Mouse (Mus musculus) forebrain, embryonic 12.5 days (tissue): ENCODE measurements around the gene Stab1. TPM values are rescaled to one million over a fixed set of nuclear protein-coding genes. Genes with fewer than 3 reads are reported as not detected.

ENCODE experiments used
- ATAC-seq: fragments of 200-750 bp; cut with Nextera tagmentation; 2 replicates; pipeline ENCODE4 v1.8.0; 2017; ENCODE audit warnings: moderate TSS enrichment; ENCODE audit not compliant: low FRiP score
- H3K27ac ChIP-seq: fragments of 300-500 bp; sonication (generic); 2 replicates; pipeline ENCODE4 v1.5.1; 2016; ENCODE audit warnings: mild to moderate bottlenecking
- H3K27me3 ChIP-seq: fragments of 300-500 bp; sonication (generic); 2 replicates; pipeline ENCODE4 v1.6.1; 2016; ENCODE audit warnings: mild to moderate bottlenecking
- H3K36me3 ChIP-seq: fragments of 300-500 bp; sonication (generic); replicated peaks from 2 replicates; pipeline ENCODE4 v1.6.1; 2016; ENCODE audit warnings: mild to moderate bottlenecking
- H3K4me1 ChIP-seq: fragments of 300-500 bp; sonication (generic); 2 replicates; pipeline ENCODE4 v1.6.1; 2016
- H3K4me2 ChIP-seq: fragments of 300-500 bp; sonication (generic); 2 replicates; pipeline ENCODE4 v1.6.1; 2016; ENCODE audit warnings: mild to moderate bottlenecking, moderate library complexity
- H3K4me3 ChIP-seq: fragments of 300-500 bp; sonication (generic); replicated peaks from 2 replicates; pipeline ENCODE4 v1.5.1; 2016; ENCODE audit warnings: mild to moderate bottlenecking
- H3K9ac ChIP-seq: fragments of 300-500 bp; sonication (generic); 2 replicates; pipeline ENCODE4 v1.6.1; 2016; ENCODE audit warnings: mild to moderate bottlenecking
- H3K9me3 ChIP-seq: fragments of 300-500 bp; sonication (generic); 2 replicates; pipeline ENCODE4 v1.6.1; 2016
- WGBS: fragments of 180-500 bp; shearing (Covaris S2); methylation state at CpG from one replicate; pipeline ENCODE4 v1.1.7; 2016; 5-methylcytosine and 5-hydroxymethylcytosine counted together
- polyA plus RNA-seq: library from polyadenylated mRNA; unstranded; fragments of >200 nt; fragmentation: Nextera tagmentation; extraction: Ambion mirVana; gene quantifications from 2 replicates; pipeline ENCODE4 v1.2.1, GENCODE M21; 2016

Gene Stab1
- polyA plus RNA-seq, 1 experiment from 2014 or later, result 23.1 TPM

DNA sequence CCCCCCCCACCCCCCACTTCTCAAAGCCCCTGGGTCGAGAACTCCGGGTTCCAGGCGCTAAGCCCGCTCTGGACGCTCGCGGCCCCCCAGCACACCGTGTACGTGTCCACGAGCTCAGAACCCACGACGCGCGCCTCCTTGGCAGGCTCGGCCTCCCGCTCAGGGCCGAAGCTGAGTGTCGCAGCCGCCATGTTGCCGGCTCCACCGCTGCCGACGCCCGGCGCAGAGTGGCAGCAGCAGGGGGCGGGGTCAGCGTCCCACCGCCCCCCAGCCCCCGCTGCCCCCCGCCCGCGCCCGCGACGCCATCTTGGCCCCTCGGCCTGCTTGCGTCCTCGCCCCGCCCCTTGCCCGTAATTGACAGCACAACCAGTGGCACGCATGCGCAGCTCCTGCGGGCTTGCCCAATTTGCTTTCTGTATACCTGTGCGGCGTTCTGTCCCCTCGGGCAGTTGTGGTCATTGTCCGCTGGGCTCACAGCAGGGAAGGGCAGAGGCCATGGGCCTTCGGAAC, 38.1 kb upstream of the Stab1 start:
- WGBS, result under 1% methylated on average over 48 of the region's 48 CpGs
- peak overlapping the region; percentile 72 for H3K4me2 ChIP-seq
- peaks cover 24% of the 10 kb centered on the region for H3K4me1 ChIP-seq
- H3K27me3 ChIP-seq, result peaks cover 3% of the 10 kb centered on the region; the same call in 1 of the 2 replicates
- peak overlapping the region; percentile 74 for H3K4me3 ChIP-seq
- H3K36me3 ChIP-seq, result peaks cover 30% of the 10 kb centered on the region
- H3K9ac ChIP-seq, result peak overlapping the region; percentile 90
- peak overlapping the region; percentile 89 for H3K27ac ChIP-seq
- H3K9me3 ChIP-seq, result no peaks in the 10 kb centered on the region
- peak; percentile 85 for ATAC-seq

DNA sequence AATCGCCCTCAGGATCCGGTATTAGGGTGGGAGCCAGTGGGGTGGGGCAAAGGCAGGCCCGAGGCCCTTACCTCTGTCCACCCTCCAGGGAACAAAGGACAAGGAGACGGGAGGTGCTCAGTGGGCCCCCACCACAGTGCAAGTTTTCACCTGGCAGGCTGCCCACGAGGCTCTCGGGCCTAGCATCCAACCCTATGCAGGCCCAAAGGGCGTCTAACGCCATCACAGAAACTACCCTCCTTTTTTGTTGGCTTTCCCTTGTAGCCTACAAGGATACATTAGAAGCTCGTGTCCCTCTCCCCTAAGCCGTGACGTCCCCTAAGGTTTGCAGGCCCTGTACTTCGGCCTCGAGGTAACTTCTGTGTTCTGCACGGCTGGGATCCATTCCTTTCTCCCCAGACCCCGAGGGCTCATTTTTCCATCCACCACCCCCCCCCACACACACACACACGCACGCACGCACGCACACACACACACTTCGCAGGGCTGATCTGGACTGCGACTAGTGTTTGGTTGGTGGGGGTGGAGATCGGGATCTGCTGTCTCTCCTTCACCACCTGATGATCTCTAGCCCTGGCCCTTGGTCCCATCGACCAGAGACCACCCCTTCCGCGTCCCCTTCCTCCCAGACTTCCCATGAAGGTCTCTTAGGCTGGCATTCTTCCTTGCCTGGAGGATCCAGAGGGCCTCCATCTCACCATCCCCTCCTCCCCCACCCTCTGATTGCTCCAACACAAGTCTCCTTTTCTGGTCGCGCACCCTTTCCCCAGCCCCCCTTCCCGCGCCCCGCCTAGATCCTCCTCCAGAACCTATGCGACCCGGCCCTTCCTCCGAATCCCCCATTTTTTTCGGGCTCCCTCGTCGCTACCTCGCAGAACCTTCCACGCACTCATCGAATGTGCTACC, 37.4 kb upstream of the Stab1 start:
- WGBS, result 2% methylated on average over 39 of the region's 39 CpGs
- H3K27me3 ChIP-seq, result peaks cover 3% of the 10 kb centered on the region; the same call in 1 of the 2 replicates

DNA sequence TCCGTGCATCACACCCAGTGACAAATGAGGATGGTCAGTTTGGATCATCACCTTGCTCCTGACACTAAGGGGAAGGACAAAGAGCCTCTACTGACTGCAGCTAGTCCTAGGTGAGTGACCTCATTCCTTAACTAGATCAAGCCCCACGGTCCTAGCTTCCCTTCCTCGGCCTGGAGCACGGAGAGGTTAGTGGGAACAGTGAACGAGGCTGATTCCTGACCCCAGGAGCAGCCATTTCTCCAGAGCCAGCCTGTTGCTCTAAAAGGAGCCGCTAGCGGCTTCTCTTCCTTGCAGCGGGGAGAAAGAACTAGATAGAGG, 36.8 kb upstream of the Stab1 start:
- 31% methylated on average over 8 of the region's 8 CpGs for WGBS
- Histone ChIP-seq H3K27me3 (peaks cover 3% of the 10 kb centered on the region; the same call in 1 of the 2 replicates), H3K27ac (peak overlapping the region; percentile 89), H3K36me3 (peaks cover 43% of the 10 kb centered on the region), H3K9me3 (no peaks in the 10 kb centered on the region), H3K9ac (peak overlapping the region; percentile 90), H3K4me3 (peak overlapping the region; percentile 74), H3K4me2 (peak overlapping the region; percentile 72), H3K4me1 (peaks cover 24% of the 10 kb centered on the region)
- peak; percentile 10; the same call in 1 of the 2 replicates for ATAC-seq

More for the DNA sequence above, 37.4 kb upstream of the Stab1 start:
- peak; percentile 68 for ATAC-seq
- H3K36me3 ChIP-seq, result peaks cover 37% of the 10 kb centered on the region
- peak overlapping the region; percentile 74 for H3K4me3 ChIP-seq
- H3K4me1 ChIP-seq, result peaks cover 24% of the 10 kb centered on the region
- H3K9me3 ChIP-seq, result no peaks in the 10 kb centered on the region
- H3K9ac ChIP-seq, result peak overlapping the region; percentile 90
- H3K27ac ChIP-seq, result peak overlapping the region; percentile 89
- H3K4me2 ChIP-seq, result peak overlapping the region; percentile 72

DNA sequence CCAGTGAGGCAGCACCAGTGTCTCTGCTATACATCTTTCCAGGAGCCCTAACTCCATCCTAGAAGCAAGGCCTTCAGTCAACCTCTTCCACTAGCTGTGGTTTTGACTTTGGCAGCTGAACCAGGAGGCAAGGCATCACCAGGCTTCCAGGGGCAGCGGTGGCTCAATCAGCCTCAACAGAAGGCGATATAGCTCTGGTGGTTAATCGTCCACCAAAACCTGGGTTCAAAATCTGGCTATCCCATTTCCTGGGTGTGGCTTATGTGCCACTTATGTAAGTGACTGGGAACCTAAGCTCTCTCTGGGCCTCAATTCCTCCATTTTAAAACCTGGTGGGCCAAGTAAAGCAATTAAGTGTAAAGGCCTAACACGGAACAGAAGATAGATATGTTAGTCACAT, 36.4 kb upstream of the Stab1 start:
- Histone ChIP-seq H3K9me3 (no peaks in the 10 kb centered on the region), H3K36me3 (peaks cover 47% of the 10 kb centered on the region), H3K4me3 (peak overlapping the region; percentile 74), H3K4me1 (peaks cover 24% of the 10 kb centered on the region), H3K27me3 (peaks cover 3% of the 10 kb centered on the region; the same call in 1 of the 2 replicates), H3K4me2 (peak overlapping the region; percentile 72), H3K27ac (peak overlapping the region; percentile 89), H3K9ac (peak overlapping the region; percentile 90)
- WGBS, result 81% methylated on average over 4 of the region's 4 CpGs
- ATAC-seq, result no peak

DNA sequence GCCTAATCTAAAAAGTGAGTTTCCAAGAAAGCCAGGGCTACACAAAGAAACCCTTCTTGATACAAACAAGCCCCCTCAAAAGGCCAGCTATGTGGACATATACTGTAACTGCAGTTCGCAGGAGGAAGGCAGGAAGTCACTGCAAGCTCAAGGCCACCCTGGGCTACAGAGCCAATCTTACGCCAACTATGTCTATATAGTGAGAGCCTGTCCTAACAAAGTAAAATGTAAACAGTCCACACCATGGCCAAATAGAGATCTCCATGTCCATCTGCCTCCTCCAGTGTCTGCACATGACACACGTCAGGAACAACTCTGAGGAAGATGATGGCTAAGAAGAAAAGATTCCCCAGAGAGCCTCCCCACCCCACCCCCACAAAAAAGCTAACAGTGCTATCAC, 31.6 kb upstream of the Stab1 start:
- WGBS, result 88% methylated on average over 3 of the region's 3 CpGs
- no peak for ATAC-seq
- no peak overlapping the region for H3K4me3 ChIP-seq
- H3K36me3 ChIP-seq, result peaks cover 87% of the 10 kb centered on the region
- peaks cover 25% of the 10 kb centered on the region for H3K4me1 ChIP-seq
- no peaks in the 10 kb centered on the region for H3K9me3 ChIP-seq
- no peak overlapping the region for H3K4me2 ChIP-seq
- H3K9ac ChIP-seq, result no peak overlapping the region
- no peaks in the 10 kb centered on the region for H3K27me3 ChIP-seq
- no peak overlapping the region for H3K27ac ChIP-seq

DNA sequence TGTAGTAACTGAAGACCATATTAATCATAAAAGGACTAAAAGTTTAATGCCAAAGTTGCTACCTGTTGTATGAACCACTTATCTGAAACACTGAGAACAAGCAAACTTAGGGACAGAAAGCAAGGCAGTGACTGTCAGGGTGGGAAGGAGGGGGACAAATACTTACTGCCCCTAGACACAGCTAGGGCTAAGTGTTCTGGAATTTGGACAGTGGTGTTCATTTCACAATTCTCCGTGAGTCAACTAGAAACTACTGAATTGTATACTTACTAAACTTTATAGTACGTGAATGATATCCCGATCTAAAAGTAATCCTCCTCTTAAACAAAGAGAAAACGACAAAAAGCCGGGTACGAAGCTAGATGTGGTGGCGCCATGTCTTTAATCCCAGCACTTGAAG, 31.2 kb upstream of the Stab1 start:
- ATAC-seq, result no peak
- WGBS, result 96% methylated on average over 7 of the region's 7 CpGs
- Histone ChIP-seq H3K4me2 (no peak overlapping the region), H3K4me3 (no peak overlapping the region), H3K36me3 (peaks cover 91% of the 10 kb centered on the region), H3K9me3 (no peaks in the 10 kb centered on the region), H3K9ac (no peak overlapping the region), H3K27ac (no peak overlapping the region), H3K27me3 (no peaks in the 10 kb centered on the region), H3K4me1 (peaks cover 21% of the 10 kb centered on the region)

DNA sequence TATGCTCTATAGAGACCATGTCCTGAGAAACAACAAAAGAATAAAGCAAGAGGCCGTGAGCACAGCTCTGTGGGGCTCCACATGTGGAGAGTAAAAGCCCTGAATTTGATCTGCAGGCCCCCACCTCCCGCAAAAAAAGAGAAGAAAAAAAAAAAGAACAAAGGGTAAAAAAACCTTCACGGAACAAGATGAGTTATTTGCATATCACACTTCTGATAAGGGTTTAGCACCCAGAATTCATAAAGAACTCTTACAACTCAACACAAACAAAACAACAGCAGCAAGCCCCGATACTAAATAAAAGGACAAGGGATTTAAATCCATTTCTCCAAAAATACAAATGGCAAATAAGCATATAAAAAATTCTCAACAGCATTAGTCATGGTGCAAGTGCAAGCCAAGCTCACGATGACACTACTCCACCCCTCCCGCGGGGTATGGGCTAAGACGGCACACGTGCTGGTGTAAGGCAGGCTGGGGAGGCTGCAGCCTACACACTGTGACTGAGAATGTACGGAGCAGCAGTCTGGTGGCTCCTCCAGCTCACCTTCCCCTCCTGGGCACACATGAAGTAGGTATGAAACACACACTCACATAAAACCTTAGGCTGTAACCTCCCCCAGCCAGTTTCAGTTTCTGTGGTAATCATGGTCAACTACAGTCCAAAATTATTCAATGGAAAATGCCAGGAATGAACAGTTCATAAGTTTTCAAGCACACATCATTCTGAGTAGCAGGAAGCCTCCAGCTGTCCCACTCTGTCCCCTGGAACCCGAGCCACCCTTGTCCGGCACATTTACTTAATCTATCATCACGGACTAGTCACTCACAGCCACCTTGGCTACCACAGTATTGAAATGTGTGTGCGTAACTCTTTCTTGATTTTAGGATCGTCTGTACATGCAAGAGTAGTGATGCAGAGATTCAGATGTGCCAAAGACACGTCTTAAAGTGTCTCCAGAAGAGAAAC, 29.4 kb upstream of the Stab1 start:
- 80% methylated on average over 16 of the region's 16 CpGs for WGBS
- H3K27ac ChIP-seq, result no peak overlapping the region

DNA sequence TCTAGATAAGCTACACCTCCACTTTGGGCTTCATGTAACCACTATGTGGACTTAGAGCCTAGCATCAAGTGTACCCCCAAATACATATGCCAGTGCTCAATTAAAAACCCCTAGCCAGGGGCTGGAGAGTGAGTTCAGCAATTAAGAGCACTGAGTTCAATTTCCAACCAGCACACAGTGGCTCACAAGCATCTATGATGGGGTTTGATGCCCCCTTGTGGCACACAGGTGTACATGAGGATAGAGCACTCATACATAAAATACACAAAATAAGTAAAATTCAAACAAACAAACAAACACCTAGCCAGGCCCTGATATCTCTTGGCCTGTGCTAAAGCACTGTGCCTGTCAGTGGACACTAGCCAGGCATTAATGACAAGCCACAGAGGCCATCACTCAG, 27.5 kb upstream of the Stab1 start:
- H3K36me3 ChIP-seq, result peaks cover 91% of the 10 kb centered on the region
- no peaks in the 10 kb centered on the region for H3K9me3 ChIP-seq
- H3K27ac ChIP-seq, result no peak overlapping the region
- no peak overlapping the region for H3K4me3 ChIP-seq
- ATAC-seq, result no peak
- H3K27me3 ChIP-seq, result no peaks in the 10 kb centered on the region
- H3K4me1 ChIP-seq, result peaks cover 15% of the 10 kb centered on the region; the same call in 1 of the 2 replicates
- no peak overlapping the region for H3K9ac ChIP-seq
- H3K4me2 ChIP-seq, result no peak overlapping the region

More for the DNA sequence above, 29.4 kb upstream of the Stab1 start:
- H3K4me3 ChIP-seq, result no peak overlapping the region
- H3K36me3 ChIP-seq, result peaks cover 91% of the 10 kb centered on the region
- no peak overlapping the region for H3K4me2 ChIP-seq
- ATAC-seq, result no peak
- H3K9ac ChIP-seq, result no peak overlapping the region
- no peaks in the 10 kb centered on the region for H3K27me3 ChIP-seq
- peaks cover 15% of the 10 kb centered on the region; the same call in 1 of the 2 replicates for H3K4me1 ChIP-seq
- no peaks in the 10 kb centered on the region for H3K9me3 ChIP-seq

DNA sequence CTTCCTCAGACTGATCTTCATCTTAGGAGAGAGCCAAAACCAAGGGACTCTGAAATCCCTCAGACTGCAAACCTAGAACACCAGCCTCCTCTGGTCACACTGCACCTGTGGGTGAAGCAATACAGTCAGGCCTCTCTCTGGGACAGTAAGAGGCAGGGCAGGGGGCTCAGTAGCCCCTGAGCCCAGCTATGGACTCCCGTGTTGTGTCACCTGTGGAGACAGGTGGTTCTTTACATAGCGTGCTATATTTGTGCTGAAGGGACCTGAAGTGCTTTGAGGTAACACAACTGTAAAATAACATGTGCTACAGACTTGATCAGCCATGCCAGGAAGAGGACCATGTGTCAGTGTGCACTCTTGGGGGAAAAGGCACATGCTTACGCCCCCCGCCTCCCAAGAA, 27.1 kb upstream of the Stab1 start:
- H3K9ac ChIP-seq, result no peak overlapping the region
- peaks cover 15% of the 10 kb centered on the region; the same call in 1 of the 2 replicates for H3K4me1 ChIP-seq
- no peaks in the 10 kb centered on the region for H3K9me3 ChIP-seq
- H3K4me3 ChIP-seq, result no peak overlapping the region
- WGBS, result 96% methylated on average over 4 of the region's 4 CpGs
- no peaks in the 10 kb centered on the region for H3K27me3 ChIP-seq
- no peak overlapping the region for H3K27ac ChIP-seq
- H3K4me2 ChIP-seq, result no peak overlapping the region
- ATAC-seq, result no peak
- H3K36me3 ChIP-seq, result peaks cover 91% of the 10 kb centered on the region

DNA sequence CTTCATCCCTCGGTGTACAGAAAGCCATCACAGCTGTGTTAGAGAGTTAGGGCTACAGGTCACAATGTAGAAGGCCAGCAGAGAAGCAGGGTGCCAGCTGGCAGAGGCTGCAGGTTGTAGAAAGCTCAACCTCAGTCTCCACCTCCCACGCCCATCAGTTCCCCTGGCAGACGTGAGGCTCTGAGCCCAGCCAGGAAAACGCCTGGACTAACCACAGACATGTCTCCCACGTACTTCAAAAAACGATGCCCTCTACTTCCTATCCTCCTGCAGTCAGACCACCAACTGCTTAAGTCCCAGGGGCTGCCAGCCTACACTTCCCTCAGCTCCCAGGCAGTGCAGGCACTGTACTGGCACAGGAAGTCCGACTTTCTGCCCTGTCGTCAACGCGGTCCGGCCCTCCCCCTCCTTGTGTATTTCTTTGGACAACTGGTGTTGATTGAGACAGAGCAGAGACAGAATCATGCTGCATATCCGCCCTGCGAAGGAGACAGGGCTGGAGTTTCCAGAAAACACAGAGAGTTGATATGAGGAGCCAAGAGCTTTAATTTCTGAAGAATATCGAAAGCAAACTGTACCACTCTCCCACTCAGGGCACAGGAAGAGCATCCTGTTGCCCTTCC, 26.6 kb upstream of the Stab1 start:
- no peak overlapping the region for H3K9ac ChIP-seq
- no peaks in the 10 kb centered on the region for H3K27me3 ChIP-seq
- H3K4me1 ChIP-seq, result peaks cover 15% of the 10 kb centered on the region; the same call in 1 of the 2 replicates
- no peaks in the 10 kb centered on the region for H3K9me3 ChIP-seq
- no peak overlapping the region for H3K4me3 ChIP-seq
- 88% methylated on average over 14 of the region's 14 CpGs for WGBS
- H3K36me3 ChIP-seq, result peaks cover 91% of the 10 kb centered on the region
- no peak overlapping the region for H3K4me2 ChIP-seq
- H3K27ac ChIP-seq, result no peak overlapping the region
- no peak for ATAC-seq

DNA sequence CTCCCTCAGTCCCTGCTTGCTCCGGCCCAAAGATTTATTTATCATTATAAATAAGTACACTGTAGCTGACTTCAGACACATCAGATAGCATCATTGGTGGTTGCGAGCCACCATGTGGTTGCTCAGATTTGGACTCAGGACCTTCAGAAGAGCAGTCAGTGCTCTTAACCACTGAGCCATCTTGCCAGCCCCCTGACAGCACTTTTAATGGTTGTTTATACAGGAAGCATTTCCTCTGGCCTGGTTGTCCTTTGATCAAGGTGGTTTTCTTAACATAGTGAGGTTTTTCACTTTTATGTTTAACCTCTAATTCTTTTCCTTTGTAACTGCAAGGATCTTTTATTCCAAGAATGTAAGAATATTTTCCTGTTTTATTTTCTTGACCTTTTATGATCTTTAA, 26.0 kb upstream of the Stab1 start:
- WGBS, result 98% methylated on average over 2 of the region's 2 CpGs
- peaks cover 91% of the 10 kb centered on the region for H3K36me3 ChIP-seq
- no peak for ATAC-seq

More for the DNA sequence above, 26.0 kb upstream of the Stab1 start:
- Histone ChIP-seq H3K4me3 (no peak overlapping the region), H3K9ac (no peak overlapping the region), H3K4me2 (no peak overlapping the region), H3K9me3 (no peaks in the 10 kb centered on the region), H3K27ac (no peak overlapping the region), H3K27me3 (no peaks in the 10 kb centered on the region), H3K4me1 (peaks cover 19% of the 10 kb centered on the region; the same call in 1 of the 2 replicates)
